Mouse (Mus musculus): ENCODE measurements around the gene 3425401B19Rik. TPM values are rescaled to one million over a fixed set of nuclear protein-coding genes. Genes with fewer than 3 reads are reported as not detected.

The 3425401B19Rik gene
- 100 to 1,000 TPM; 314 to 378 (median 368) TPM for total RNA-seq (2022)

GRCm38 (mm10) chr14:32685124-32685826 lies at the start of gene 3425401B19Rik:
3425401B19Rik (minus strand) TSS chr14:32685293.
- peak; percentile 50 to 62 for DNase-seq (ENCODE audit: low spot score in 2 of 2)

- no peak for DNase-seq (ENCODE audit: low spot score in 2 of 2)
Measured at GRCm38 (mm10) chr14:32732961-32733360, 47.9 kb upstream of the 3425401B19Rik start.

GRCm38 (mm10) chr14:32726864-32727263 lies 41.8 kb upstream of the 3425401B19Rik start:
- DNase-seq (ENCODE audit: low spot score in 2 of 2): no peak

DNA sequence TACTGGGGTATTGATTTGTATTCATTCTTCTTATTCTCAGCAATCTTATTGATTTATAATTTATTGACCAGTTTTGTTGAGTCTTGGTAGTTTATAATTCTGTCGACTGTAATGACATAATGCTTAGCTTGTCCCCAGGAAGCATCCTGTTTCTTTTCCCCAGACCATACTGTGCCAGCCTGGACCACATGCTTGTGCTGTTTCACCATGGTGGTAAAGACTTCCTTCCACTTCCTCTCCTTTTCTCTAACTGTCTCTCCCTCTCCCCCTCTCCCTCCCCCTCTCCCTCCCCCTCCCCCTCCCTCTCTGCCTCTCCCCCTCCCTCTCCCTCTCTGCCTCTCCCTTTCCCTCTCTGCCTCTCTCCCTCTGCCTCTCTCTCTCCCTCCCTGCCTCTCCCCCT lies 36.4 kb upstream of the 3425401B19Rik start:
- no peak for DNase-seq (ENCODE audit: low spot score in 2 of 2)

- no peak for DNase-seq (ENCODE audit: low spot score in 2 of 2)
Measured at GRCm38 (mm10) chr14:32716763-32717439, 31.8 kb upstream of the 3425401B19Rik start.

- no peak for DNase-seq (ENCODE audit: low spot score in 2 of 2)
Measured at GRCm38 (mm10) chr14:32715489-32715888, 30.4 kb upstream of the 3425401B19Rik start.

- DNase-seq (ENCODE audit: low spot score in 2 of 2): no peak
Measured at GRCm38 (mm10) chr14:32715076-32715475, 30.0 kb upstream of the 3425401B19Rik start.

DNA sequence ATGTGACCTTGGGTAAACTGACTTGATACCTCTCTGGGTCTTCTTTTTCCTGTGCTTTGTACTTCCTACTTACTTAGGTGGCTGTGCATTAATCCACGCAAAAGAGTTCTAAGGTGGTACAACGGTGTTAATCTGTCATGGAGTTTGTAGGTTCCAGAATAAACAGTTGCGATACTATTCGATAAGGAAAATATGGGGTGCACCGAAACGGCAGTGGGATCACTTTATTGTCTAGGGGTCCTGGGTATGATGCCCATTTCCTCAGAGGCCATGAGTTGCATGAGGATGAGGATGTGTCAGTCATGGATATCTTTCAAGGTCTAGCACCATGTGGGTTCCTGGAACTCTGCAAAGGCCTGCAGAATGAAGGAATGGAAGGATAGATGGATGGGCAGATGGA lies 24.8 kb upstream of the 3425401B19Rik start:
- no peak for DNase-seq (ENCODE audit: low spot score in 2 of 2)

- DNase-seq (ENCODE audit: low spot score in 2 of 2): peak; percentile 73 to 83
Measured at GRCm38 (mm10) chr14:32708756-32709155, 23.7 kb upstream of the 3425401B19Rik start.

GRCm38 (mm10) chr14:32707938-32708337 lies 22.8 kb upstream of the 3425401B19Rik start:
- DNase-seq (ENCODE audit: low spot score in 2 of 2): peak; percentile 69 to 84

DNA sequence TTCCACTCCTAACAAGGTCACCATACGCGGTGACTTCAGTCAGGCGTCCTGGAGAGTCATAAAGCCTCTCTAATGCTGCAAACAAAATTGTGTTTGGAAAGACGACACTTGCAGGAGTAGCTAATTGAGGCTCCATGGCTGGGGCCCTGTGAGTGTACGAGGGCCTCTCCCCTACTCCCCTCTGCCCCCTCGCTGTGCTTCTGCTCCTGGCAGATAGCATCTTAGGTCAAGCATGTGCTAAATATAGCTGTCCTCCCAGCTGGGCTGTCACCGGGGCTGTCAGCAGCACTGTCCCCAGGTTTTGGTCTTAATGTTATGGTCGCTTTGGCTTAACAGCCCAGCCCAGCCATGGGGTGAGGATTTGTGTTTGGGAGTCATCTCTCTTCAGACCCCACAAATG lies 15.9 kb upstream of the 3425401B19Rik start:
- DNase-seq (ENCODE audit: low spot score in 2 of 2): peak in 1 of 2 experiments; percentile 66

DNA sequence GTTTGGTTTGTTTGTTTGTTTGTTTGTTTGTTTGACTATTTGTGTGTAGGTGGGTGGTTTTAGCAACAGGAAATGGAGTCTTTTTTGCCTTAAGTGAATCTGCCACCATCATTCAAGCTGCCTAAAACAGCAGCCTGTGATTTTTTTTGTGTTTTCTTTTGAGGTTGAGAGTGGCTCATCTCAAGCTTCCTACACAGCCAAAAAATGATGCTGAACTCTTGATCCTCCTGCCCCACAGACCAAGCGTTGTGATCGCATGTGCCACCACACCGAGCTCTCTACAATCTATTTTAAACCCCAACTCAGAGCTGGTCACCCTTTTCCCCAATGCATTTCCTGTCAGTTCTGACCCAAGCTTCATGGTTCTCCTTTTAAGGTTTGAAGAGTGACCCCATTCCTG lies 13.5 kb upstream of the 3425401B19Rik start:
- no peak for DNase-seq (ENCODE audit: low spot score in 2 of 2)

GRCm38 (mm10) chr14:32697774-32698173 lies 12.7 kb upstream of the 3425401B19Rik start:
- DNase-seq (ENCODE audit: low spot score in 2 of 2): peak; percentile 58 to 65

DNA sequence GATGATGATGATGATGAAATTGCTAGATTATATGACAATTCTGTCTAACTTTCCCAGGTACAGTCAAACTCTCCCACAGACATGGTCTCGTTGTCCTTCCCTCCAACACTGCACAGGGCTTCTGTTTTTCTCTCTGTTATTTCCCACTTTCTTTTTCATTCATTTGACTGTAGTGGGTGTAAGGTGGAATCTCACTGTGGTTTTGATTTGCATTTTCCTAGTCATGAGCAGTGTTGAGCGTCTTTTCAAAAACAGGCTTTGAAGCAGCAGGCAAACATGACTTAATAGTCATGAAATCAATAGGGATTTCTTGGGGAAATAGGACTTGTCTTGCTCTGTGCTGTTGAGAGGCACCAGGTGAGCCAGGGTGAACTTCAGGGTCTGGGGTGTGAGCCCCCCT lies 11.3 kb upstream of the 3425401B19Rik start:
- no peak for DNase-seq (ENCODE audit: low spot score in 2 of 2)

GRCm38 (mm10) chr14:32695906-32696305 lies 10.8 kb upstream of the 3425401B19Rik start:
- no peak for DNase-seq (ENCODE audit: low spot score in 2 of 2)

DNA sequence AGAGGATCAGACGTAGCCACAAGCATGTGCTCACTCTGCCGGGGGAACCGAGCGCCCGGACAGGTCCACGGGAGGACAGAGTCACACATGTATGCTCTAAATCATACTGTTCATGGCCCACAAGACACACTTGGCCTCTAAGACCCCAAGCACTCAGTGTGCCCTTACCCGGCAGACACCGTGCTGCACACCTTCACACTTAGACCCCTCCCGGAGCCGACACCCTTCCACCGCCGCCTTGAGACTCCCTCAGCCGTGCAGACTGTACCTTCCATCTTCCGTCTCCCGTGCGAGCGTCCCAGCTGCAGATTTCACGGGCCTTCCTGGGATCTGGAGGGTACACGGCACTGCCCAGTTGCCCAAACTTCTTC lies 373 bp downstream of the 3425401B19Rik start:
- no peak for DNase-seq (ENCODE audit: low spot score in 2 of 2)

DNA sequence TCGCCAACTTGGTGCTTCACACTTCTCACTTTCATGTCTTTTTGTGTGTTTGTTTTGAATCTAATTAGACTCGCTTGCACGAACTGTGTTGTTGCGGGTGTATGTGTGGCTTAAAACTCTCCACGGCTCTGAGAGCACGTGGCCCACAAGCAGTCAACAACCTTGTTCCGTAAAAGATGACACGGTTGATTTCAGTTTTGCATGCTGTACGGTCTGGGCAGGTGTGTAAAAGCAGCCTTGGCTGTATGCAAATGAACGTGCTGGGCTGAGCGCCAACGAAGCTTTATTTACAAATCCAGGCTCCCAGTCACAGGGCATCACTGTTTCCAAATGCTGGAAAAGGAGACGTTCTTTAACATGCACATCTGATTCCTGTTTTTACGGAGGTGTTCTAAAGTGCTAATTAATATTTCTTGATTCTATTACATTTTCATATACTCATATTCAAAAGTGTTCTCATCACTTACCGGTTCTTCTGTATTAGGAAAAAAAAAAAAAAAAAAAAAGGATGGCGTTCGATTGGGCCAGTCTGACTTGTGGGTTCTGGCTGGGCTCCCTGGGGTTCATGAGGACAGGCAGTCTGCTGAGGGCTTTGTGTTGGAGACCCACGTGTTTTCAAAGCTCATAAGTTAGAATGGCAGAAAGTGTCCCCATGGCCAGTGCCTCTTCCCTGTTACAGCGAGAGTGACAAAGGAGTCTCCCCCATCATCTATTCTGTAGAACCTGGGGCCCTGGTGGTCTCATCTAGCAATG lies 935 bp downstream of the 3425401B19Rik start:
- DNase-seq (ENCODE audit: low spot score in 2 of 2): no peak

DNA sequence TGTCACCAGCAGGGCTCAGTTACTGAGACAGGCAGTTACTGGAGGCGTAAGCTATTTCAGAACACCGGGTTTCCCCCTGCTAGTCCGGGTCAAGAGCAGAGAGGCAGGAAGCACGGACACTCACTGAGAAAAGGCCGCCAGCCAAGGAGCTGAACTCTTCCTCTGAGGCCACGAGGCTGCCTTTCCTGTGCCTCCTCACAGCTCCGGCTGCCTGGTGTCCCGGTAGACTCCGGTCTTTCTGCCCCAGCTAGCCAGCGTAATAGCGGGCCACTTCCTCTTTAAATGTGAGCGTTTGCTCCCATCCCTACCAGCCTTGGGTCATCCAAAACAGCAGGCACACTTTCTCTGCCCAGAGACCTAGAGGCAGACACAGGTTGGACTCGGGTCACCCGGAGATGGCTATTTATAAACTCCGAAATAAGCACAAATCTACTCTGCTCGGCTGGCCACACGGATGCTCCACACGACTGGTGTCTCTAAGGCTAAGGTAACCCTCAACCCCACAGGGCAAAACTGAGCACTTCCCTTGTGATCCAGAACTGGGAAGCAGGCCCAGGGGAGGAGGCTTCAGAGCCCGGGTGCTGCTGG lies 1.7 kb downstream of the 3425401B19Rik start:
- DNase-seq (ENCODE audit: low spot score in 2 of 2): peak; percentile 55 to 72

GRCm38 (mm10) chr14:32682536-32682935 lies 2.6 kb downstream of the 3425401B19Rik start:
- DNase-seq (ENCODE audit: low spot score in 2 of 2): no peak

GRCm38 (mm10) chr14:32681603-32682002 lies 3.5 kb downstream of the 3425401B19Rik start:
- no peak for DNase-seq (ENCODE audit: low spot score in 2 of 2)

DNA sequence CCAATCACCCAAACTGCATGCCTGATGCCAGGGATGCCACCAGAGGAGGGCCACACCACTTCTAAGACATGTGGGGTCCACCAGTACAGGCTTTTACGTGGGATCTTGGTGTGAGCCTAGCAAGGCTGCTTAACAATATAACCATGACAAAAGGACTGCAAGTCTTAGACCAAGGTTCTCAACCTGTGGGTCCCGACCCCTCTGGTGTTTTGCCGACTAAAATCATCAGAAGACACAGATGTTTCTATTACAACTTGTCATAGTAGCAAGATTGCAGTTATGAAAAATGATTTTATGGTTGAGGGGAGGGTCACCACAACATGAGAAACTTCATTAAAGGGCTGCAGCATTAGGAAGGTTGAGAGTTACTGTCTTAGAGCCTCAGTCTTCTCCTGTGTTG lies 6.5 kb downstream of the 3425401B19Rik start:
- no peak for DNase-seq (ENCODE audit: low spot score in 2 of 2)

GRCm38 (mm10) chr14:32673178-32673577 lies 11.9 kb downstream of the 3425401B19Rik start:
- no peak for DNase-seq (ENCODE audit: low spot score in 2 of 2)

Data from gastrocnemius, adult 8-10 months (tissue).